Mouse (Mus musculus): ENCODE measurements at regions not wholly inside any gene's neighbourhood (a gene's known extent, or its start where the extent isn't known, plus 50 kb on each side); places are given as distances from the start of the nearest gene placed in this dataset.

DNA sequence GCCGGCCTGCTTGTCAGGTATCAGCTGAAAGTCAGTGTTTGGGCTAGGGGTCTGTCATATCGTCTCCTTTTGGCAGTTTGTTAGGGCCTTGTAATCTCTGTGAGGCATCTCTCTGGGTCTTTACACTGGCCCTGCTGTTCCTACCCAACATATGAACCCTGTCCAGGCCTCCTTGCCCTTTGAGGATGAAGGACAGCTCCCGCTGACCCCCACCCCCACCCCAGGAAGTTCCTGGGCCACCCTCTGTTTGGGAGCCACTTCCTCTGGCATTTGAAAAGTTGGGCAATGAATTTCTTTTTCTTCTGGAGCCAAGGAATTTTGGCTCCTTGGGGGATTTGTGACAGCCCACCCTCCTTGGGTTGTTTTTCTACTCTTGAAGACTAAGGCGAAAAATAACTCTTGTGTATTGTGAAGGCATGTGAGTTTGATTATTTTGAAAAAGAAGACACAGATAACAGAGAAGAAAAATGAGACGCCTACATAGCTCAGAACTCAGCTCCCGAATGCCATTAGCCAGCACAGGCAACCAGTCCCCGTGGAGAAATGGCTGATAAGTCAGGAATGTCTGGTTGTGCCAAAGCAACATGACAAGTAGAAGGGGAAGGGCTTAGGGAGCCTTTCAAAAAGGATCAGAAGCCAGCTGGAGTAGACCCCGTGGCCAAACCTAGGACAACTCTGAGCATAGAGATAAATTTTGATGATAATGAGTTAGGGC is 249.5 kb downstream of the Gm49356 start:
- DNase-seq (ENCODE audit: inconsistent ontology term) = peak; percentile 45

DNA sequence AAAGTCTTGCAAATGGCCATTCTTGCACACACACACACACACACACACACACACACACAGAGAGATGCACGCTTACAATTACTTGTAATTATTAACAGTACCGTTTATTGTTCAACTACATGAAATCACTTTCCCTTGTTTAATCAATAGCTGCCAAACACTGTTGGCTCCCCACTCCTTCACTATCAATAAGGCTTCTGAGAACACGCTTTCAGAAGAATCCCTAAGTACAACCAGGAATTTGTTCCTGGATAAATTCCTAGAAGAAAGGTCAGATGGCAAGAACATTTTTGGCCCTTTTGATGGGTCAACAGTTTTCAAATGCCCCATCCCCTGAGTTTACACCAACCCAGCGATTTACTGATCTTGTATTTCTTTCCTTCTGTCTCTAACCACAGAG is 252.5 kb downstream of the Gm49356 start:
- no peak for DNase-seq (ENCODE audit: inconsistent ontology term)

- no peak for DNase-seq (ENCODE audit: inconsistent ontology term)
These were observed 253.4 kb downstream of the Gm49356 start for GRCm38 (mm10) chr15:59142481-59142880.

DNA sequence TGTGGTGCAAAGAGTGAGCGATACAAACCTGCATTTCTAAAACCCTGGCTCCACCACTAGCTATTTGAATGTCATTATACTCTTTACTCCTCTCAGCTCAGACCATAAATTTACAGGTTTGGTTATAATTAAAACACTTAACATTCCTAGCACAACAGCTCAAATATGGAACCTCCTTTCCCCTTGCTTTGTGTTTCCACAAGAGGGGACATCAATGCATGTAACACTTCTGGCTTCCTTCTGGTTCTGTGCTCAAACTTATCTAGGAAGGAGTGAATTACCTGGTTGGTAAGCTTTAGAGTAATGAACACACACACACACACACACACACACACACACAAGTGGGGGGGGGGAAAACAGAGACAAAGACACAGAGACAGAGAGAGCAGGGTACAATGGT is 254.8 kb downstream of the Gm49356 start:
- no peak for DNase-seq (ENCODE audit: inconsistent ontology term)

GRCm38 (mm10) chr15:59145679-59146078 is 256.6 kb downstream of the Gm49356 start:
- DNase-seq (ENCODE audit: inconsistent ontology term) = no peak

DNA sequence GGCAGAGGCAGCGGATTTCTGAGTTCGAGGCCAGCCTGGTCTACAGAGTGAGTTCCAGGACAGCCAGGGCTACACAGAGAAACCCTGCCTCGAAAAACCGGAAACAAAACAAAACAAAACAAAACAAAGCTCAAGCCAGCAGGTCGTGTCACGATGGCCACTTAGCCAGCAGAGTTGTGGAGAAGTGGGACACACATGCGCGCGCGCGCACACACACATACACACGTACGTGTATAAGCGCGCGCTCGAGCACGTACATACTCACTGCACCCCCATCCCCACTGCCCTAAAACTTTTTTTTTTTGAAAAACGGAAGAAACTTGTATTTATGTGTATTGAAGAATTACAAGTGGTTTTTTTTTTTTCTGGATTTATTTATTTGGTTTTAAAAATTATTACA is 257.0 kb downstream of the Gm49356 start:
- no peak for DNase-seq (ENCODE audit: inconsistent ontology term)

GRCm38 (mm10) chr15:59146586-59147085 is 257.5 kb downstream of the Gm49356 start:
- no peak for DNase-seq (ENCODE audit: inconsistent ontology term)

DNA sequence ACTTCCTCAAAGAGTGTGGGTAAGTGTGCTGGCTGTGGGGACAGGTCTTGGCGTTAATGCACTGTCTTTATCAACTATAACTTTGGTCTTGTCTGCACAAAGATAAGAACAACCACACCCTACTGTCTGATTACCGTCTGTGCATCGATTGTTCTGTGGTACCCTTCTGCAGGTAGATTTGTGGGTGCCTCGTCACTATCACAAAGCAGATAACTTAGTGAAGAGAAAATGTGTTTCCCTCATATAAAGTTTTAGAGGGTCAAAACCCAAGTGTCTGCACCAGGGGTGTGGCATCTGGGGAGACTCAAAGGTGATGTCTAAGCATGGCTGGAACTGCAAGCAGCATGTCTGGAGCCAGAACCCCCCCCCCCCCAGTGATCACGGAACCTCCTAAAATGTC is 259.4 kb downstream of the Gm49356 start:
- DNase-seq (ENCODE audit: inconsistent ontology term) = no peak

- no peak for DNase-seq (ENCODE audit: inconsistent ontology term)
These were observed 262.4 kb downstream of the Gm49356 start for GRCm38 (mm10) chr15:59151506-59151905.

GRCm38 (mm10) chr15:59152786-59153388 is 263.8 kb downstream of the Gm49356 start:
- DNase-seq (ENCODE audit: inconsistent ontology term) = no peak

GRCm38 (mm10) chr15:59153416-59154250 is 264.5 kb downstream of the Gm49356 start:
- peak; percentile 55 for DNase-seq (ENCODE audit: inconsistent ontology term)

- DNase-seq (ENCODE audit: inconsistent ontology term) = peak; percentile 98
These were observed 265.6 kb downstream of the Gm49356 start for GRCm38 (mm10) chr15:59154407-59155288.

GRCm38 (mm10) chr15:59155289-59155623 is 266.2 kb downstream of the Gm49356 start:
- no peak for DNase-seq (ENCODE audit: inconsistent ontology term)

- no peak for DNase-seq (ENCODE audit: inconsistent ontology term)
These were observed 267.2 kb downstream of the Gm49356 start for GRCm38 (mm10) chr15:59156328-59156727.

DNA sequence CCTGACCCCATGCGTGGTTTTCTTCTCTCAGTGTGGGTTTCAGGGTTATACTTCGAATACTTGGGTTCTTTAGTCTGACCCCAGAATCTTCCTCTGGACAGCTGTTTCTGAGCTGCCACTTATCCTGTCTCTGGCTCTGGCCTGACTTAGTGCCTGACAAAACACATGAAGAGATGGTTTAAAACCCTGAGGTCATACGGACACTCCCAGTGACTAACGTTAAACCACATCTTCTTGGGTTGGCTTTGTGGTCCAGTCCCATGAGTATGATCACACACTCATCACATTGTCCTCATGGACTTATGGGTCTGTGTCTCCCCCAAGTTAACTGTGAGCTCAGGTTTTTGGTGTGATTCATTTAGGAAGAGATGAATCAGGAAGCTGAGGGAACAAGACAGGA is 269.7 kb downstream of the Gm49356 start:
- no peak for DNase-seq (ENCODE audit: inconsistent ontology term)

DNA sequence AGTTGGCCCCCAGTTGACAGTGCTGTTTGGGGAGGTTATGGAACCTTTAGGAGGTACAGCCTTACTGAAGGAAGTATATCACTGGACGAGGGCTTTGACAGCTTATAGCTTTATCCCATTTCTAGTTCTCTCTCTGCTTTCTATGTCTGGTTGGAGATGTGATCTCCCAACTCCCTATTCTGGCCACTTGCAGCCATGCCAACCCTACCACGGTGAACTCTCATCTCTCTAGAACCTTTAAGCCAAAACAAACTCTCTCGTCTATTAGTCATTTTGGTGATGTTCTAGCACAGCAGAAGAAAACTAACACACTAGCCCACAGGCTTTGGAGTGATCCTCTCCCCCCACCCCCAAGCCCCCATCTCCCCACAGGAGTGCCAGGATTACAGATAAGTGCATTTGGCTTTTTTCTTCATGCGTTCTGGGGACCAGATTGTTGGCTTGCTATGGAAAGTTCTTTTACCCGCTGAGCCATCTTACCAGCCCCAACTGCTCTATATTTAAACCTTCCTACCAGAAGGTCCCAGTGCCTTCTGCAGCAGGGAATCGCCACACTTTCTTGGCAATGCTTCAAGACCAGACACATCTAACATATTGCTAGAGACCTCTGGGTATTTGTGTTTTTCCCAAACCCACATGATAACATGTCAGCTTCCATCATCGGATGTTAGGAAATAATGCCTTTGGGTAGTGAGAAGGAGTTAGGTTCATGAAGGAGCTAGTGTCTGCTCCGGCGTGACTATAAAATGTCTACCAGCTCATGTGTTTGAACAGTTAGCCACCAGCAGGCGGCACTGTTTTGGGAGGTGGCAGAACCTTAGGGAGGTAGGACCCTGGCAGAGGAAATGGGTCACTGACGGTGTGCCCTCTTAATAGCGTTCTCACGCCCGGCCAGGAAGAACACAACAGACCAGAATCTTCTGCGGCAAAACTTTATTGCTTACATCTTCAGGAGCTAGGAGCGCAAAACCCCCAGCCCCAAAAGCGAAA is 272.1 kb downstream of the Gm49356 start:
- DNase-seq (ENCODE audit: inconsistent ontology term) = no peak

GRCm38 (mm10) chr15:59167937-59168659 is 279.0 kb downstream of the Gm49356 start:
- DNase-seq (ENCODE audit: inconsistent ontology term) = peak; percentile 68

DNA sequence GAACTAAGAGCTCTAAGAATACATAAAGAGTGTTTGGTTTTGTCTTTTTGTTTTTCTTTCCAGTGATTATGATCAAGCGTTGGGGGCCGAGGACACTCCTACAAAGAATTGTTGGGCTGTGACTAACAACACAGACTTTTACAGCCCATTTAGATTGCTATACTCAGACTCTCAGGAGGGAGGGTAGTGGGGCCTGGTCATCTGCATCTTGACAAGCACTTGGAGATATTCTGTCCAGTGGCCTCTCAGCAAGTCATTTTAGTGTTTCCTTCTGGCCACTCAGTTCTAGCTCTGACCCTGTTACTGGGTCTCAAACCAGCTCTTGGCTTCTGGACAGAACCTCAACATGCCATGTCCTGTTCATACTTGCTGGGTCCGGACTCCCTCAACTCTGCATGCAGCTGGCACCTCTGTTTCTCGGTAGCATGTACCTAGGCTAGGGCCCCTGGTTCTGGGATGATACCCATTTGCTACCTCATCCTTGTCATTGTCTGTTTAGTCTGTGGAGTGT is 279.6 kb downstream of the Gm49356 start:
- no peak for DNase-seq (ENCODE audit: inconsistent ontology term)

DNA sequence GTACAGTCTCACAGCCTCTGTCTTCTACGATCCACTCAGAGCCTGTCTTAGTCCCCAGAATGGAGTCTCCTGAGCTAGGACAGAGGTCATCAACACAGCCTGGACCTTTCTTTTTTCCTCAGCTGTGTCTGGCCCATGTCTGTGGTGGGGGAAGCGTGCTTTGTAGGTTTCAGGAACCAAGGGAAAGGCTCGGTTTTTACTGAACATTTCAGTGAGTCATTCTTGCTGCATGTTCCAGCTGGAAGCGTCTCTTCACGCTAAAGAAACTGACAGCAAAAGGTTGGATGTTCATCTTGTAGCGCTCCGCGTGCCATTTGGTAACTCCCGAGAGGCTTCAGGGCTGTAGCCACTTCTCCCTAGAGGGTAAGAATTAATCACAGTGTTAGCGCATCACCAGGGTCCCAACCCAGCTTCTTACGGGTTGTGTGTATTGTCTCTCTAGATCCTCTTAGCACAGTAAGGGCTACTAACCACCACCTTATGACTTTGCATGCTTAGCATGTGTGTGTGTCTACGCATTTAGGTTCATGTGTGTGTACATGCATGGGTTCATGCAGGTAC is 280.2 kb downstream of the Gm49356 start:
- DNase-seq (ENCODE audit: inconsistent ontology term) = no peak
